In the genomic region with DNA sequence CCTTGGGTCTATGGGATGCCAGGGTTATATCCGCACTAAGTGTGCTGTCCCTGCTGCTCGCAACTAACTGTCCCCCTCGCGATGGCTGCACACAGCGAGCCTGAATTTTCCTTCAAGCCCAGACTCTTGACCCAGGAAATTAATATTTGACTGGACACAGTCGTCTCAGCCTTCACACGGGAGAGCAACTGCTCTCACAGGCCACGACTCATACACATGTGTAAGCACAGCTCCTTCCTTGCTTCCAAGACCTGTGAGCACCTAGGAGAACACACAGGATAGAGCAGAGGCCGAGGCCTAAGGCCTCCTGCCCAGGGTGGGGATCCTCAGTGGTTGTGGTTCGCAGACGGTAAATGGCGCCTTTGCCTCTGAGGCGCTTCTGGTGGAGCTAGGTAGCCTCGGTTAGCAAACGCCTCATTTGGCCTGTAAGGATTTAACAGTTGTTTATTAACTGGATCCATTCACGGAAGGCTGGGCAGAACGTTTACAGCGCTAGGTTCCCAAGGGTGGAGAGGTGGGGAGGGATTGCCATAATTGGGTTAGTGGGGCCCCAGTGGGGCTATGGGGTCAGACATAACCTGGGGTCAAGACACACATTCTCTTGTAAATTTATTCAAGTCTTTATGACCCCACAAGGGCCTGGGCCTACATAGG, we compare ENCODE assay signal across 21 mouse cellular contexts. TPM values are rescaled to one million over a fixed set of nuclear protein-coding genes. Genes with fewer than 3 reads are reported as not detected.
DNase-seq lines count a peak whose midpoint lies in the region; ATAC-seq lines count a peak whose summit lies in the region.
"Had no signal": no experiment of that assay in that cellular context is flagged by ENCODE, and none has a peak within 500 bp of the region (broad histone marks: within the 10 kb centered on the region; RNA-seq: fewer than 3 reads in every experiment).

No protein-coding gene starts in this region.

- no peaks in the 10 kb centered on the region for H3K9me3 ChIP-seq in midbrain, embryonic 14.5 days (ENCODE audit: control insufficient read depth, low read length)
- H3K9me3 ChIP-seq: embryonic facial prominence, embryonic 13.5 days; limb, embryonic 12.5 days; megakaryocyte, embryonic 14.5 days; midbrain, embryonic 15.5 days had no signal

- H3K4me2 ChIP-seq in midbrain, embryonic 14.5 days (ENCODE audit: low read length): no peak overlapping the region
- H3K4me2 ChIP-seq: embryonic facial prominence, embryonic 13.5 days; limb, embryonic 12.5 days; midbrain, embryonic 15.5 days had no signal

- DNase-seq in retina, embryonic 14.5 days (ENCODE audit: low spot score): peak; percentile 66
- no peak for DNase-seq in retina, postnatal 1 day
- peak; percentile 89 for DNase-seq in kidney, adult 9 months
- peak; percentile 63 to 85 for DNase-seq in kidney, postnatal 25 days
- no peak for DNase-seq in midbrain, embryonic 14.5 days
- no peak for DNase-seq in urinary bladder, postnatal 36 days (ENCODE audit: low spot score in 2 of 2)
- DNase-seq in heart, postnatal 4 days: no peak
- DNase-seq: adrenal gland, adult 8-10 months; cerebellum, adult 9-11 months; gastrocnemius, postnatal 36 days; layer of hippocampus, adult 9-11 months; lung, adult 2 months; right cerebral cortex, postnatal 4 days had no signal

- no peaks in the 10 kb centered on the region for H3K4me1 ChIP-seq in midbrain, embryonic 14.5 days (ENCODE audit: control insufficient read depth, insufficient read depth, low read length)

- 89% methylated on average over 18 of the region's 18 CpGs for WGBS in midbrain, embryonic 14.5 days

- no peaks in the 10 kb centered on the region for H3K27me3 ChIP-seq in midbrain, embryonic 14.5 days (ENCODE audit: control insufficient read depth, insufficient read depth, low read length)
- H3K27me3 ChIP-seq: embryonic facial prominence, embryonic 13.5 days; limb, embryonic 12.5 days; megakaryocyte, embryonic 14.5 days; midbrain, embryonic 15.5 days had no signal

- H3K27ac ChIP-seq in midbrain, embryonic 14.5 days (replicated peaks; ENCODE audit: low read depth, low read length): no peak overlapping the region
- H3K27ac ChIP-seq: embryonic facial prominence, embryonic 13.5 days; left cerebral cortex, adult 2 months; limb, embryonic 12.5 days; midbrain, embryonic 15.5 days; stomach, postnatal 0 days had no signal

- no peak overlapping the region for H3K9ac ChIP-seq in midbrain, embryonic 14.5 days (replicated peaks; ENCODE audit: low read length)
- H3K9ac ChIP-seq: embryonic facial prominence, embryonic 13.5 days; limb, embryonic 12.5 days; midbrain, embryonic 15.5 days had no signal

- ATAC-seq in midbrain, embryonic 14.5 days (ENCODE audit: low FRiP score, low TSS enrichment): no peak
- ATAC-seq: forebrain, embryonic 14.5 days; midbrain, embryonic 15.5 days had no signal

- no peaks in the 10 kb centered on the region for H3K36me3 ChIP-seq in midbrain, embryonic 14.5 days (ENCODE audit: control insufficient read depth, insufficient read depth, low read length)
- H3K36me3 ChIP-seq: embryonic facial prominence, embryonic 13.5 days; limb, embryonic 12.5 days; midbrain, embryonic 15.5 days had no signal

- no peak overlapping the region for H3K4me3 ChIP-seq in midbrain, embryonic 14.5 days (replicated peaks; ENCODE audit: low read depth, low read length)
- H3K4me3 ChIP-seq: embryonic facial prominence, embryonic 13.5 days; left cerebral cortex, adult 2 months; limb, embryonic 12.5 days; megakaryocyte, embryonic 14.5 days; midbrain, embryonic 15.5 days had no signal

RNA-seq across cellular contexts. Expression of gene Col18a1, which starts 41.1 kb away (rescaled TPM):
- 8.5 and 33.0 TPM in 2 replicates for polyA plus RNA-seq in midbrain, embryonic 14.5 days (2014; fragmentation: Nextera tagmentation; extraction: Ambion mirVana)
- 10 to 100 TPM; 70.4 to 74.9 TPM for total RNA-seq in heart, postnatal 4 days (2021)
- total RNA-seq: neutrophil, adult 5-6 weeks had no signal

Comparison
In these comparisons a context has a peak if more than half of its experiments do, and no peak if none do; other contexts are left out.
1. DNase-seq: peak in retina, embryonic 14.5 days (single experiment), kidney, adult 9 months (single experiment) and kidney, postnatal 25 days (2 of 2); none in retina, postnatal 1 day (single experiment), midbrain, embryonic 14.5 days (single experiment), urinary bladder, postnatal 36 days (0 of 2) and heart, postnatal 4 days (single experiment).